Mouse (Mus musculus) lung, postnatal 25 days (tissue): Measurements from ENCODE around the gene Zmynd10.

Experiments used
- DNase-seq: peaks from one replicate; pipeline ENCODE4 v3.0.0; 2022; ENCODE audit warnings: low spot score

The Zmynd10 gene

DNA sequence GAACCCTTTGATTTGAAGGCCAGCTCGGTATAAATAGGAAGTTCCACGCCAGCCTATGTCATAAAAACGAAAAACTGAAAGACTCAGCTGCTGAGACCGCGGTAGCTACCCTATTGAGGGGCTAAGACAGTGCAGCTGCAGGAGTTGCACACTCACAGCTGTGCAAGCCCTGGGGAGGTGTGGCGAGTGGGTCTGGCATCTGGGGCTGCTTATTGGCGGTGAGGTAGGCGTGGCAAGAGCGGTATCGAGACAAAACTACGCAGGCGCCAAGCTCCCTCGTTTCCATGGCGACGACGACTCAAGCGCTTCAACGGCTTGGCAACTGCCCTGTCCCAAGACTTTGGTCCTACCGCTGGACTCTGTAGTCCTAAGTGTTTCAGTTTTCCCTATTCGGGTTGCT is at the start of gene Zmynd10:
Gene Zmynd10, plus strand, starts transcription at position 273 of the 400 bp plus-strand sequence.
- DNase-seq = peak; percentile 91

DNA sequence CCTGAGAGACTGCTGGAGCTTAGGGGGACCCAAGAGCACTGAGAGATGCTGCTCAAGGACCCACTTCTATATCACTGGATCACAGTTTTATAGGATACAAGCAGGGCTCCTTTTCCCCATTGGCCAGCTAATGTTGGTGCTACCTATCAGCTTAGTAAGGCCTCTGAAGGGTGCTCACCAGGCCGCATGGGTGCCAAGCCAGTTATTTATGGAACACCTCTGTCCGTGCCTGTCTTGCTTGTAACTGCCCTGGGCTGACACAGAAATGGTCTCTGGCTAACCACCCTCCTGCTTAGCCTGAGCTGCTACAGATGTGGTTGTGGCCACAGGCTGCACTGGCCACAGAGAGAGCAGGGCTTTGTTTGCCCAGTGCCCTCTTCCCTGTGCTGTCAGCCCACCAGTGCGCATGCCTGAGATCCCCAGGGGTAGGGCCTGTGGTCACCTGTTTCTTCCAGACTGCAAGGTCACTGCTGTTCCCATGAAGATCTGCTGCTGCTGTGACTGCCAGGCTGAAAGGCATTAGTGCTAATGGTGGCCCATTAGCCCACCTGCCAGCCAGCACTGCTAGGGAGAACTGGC is 46.3 kb upstream of the Zmynd10 start:
- DNase-seq = no peak

DNA sequence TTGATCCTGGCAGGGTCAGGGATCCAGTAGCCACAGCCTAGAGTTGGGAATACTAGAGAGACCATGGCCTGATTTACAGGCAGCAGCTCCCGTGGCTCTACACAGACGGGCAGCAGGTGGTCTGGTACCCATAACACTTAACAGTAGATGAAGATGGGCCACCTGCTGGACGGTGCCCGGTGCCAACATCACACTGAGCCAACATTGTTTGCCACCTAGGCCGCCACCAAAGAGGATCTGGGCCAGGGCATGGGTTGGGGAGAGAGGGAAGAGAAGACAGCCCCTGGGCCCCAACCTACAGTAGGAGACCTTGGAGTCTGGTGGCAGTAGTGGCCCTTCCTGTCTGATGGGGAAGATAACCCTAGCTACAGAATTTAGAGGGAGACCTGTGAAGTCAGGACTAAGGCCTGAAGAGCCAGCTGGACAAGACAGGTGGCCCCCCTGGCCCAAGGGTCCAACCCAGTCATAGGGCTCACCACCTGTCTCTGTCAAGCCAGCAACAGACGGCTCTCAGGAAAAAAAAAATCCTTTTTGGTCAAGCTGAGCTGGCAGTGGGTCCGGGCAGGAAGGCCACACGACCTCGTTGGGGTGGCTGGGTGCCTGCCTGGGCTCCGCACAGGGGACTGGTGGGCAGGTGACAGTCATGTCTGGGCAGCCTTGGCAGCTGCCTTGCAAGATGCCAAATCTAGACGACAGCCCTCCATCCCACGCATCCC is 44.8 kb upstream of the Zmynd10 start:
- DNase-seq = no peak

DNA sequence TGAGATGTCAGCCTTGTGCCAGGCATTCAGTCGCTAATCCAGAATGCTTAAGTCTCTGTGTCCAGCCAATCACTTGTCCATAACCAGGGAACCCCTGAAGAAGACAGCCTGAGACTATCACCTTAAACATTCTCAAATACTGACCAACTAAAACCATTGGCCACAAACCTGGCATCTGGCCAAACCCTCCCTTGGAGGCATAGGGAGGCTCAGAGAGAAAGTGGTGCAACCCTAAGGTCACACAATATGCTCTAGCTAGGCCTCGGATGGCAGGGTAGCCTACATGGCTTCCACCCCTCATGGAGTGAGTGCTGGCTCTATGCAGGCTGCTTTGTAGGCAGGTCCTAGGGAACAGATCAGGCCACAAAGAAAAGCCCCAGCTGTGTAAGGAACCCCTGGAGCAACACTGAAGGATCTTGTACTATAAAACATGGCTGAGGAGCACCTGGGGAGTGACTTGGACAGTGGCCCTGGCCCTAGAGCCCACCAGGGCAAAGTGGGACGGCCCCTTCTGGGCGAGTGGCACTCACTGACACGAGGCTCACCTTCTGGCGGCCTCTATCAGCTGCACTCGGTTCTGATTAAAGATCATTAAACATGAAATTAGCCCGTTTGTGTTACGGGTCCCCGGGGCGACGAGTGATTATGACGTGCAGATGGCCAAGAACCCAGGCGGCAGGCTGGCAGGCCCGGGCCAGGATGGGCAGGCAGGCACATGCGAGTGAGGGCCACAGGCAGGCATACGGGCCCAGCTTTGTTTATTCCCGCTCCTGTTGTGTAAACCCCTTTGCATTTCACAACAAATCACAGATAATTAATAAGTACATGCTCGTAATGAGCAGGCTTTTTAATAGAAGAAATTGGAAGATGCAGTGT is 42.2 kb upstream of the Zmynd10 start:
- DNase-seq = no peak

DNA sequence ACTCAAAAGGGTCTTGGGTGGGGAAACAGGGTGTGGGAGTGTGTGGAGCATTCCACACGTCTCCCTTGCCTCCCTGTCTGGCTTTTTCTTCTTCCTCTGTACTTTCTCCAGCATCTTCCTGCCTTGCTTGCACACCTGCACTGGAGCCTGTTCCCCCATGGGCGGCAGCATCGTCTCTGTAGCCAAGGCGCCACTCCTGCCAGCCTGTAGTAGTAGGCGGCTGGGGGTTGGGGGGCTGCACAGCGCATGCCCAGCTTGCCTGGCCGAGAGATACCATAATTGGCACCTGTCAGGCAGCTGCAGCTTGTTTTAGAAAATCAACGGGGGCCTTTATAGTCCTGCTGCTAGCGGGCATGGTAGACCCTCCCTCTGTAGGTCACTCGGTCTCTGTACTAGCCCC is 38.8 kb upstream of the Zmynd10 start:
- DNase-seq = no peak

DNA sequence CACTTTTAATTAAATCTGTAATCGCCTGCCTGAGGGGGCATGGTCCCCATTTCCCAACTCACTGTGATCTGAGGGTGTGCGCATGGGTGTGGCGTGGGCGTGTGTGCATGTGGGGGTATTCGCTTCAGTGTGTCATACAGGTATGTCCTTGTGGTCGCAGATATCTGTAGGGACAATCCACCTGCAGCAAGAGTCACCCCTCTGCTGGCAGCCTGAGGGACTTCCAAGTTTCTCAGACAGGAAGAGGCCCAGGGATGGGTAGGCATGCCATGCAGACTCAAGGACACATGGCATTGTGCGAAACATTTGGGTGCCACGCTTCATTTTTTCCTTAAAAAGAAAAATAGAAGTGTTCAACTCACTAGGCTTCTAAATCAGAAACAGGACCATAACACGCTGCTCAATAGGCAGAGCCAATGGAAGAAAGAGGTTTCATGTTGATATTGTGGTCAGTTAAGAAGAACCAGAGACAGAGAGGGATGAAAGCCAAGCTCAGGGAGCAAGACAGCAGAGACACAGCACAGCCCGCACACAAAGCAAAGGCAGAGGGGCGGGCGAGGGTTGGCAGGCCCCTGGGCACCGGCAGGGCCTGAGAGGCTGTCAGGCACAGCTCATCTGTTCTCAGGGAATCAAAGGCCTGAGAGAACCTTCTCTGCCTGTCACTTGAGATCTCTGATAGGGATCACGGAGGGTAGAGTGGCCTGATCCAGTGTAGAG is 36.6 kb upstream of the Zmynd10 start:
- no peak for DNase-seq

DNA sequence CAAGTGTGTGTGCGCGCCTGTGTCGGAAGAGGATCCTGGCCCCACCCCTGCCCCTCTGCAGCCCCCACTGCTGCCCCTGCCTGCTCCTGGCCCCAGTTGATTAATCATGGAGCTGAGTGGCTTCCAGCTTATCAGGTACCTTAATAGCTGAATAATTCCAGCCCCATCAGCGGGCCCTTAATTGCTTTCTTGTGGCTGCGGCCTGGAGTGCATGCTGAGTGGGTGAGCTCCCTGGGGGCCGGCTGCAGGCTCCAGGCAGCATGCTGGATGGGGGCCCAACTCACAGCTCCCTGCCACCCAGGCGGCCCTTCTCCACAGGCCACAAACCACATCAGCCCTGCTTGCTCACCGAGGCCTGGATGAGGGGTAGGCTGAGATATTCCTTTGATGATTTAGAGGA is 35.7 kb upstream of the Zmynd10 start:
- DNase-seq = no peak

DNA sequence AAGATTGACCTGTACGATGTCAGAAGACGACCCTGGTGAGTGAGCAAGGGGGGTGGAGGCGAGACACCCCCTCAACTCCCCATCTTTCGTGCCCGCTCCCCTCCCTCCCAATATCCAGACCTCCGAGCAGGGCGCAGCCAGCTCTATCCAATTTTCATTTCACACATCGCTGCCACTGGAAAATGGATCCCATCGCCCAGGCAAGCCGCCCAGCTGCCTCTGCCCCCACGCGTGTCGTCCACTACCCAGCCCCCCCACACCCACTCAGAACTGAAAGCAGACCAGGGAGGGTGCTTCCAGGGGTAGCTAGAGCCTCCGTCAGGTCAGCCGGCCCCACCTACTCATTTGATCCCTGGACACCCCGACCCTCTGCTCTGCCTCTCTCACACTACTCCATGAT is 34.8 kb upstream of the Zmynd10 start:
- no peak for DNase-seq

DNA sequence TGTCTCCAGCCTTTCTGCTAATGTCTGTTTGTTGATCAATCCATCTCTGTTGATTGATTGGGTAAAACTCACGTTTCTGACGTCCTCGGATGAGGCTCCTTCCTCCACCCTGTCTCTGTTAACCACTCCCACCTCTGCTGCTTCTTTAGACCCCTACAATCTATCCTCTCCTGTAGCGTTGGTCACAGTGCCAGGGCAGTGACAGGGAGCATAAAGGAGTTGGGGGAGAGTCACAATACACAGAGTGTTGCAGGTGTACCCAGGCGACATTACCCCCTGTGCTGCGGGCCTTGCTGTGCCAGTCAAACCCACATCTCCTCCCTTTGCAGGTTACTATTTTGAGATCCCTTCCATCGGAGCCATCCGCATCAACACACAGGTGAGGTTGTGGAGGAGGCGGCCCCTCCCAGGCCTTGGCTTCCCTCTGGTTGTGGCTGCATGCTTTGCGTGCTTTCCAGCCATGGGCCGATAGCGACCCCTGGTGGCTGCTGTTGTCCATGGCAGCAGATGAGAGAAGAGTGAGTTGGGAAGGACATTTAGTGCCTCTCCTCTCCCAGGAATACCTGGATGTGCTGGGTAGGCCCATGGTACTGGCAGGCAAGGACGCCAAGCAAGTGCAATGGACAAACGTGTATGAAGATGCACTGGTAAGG is 32.7 kb upstream of the Zmynd10 start:
- DNase-seq = peak; percentile 76

DNA sequence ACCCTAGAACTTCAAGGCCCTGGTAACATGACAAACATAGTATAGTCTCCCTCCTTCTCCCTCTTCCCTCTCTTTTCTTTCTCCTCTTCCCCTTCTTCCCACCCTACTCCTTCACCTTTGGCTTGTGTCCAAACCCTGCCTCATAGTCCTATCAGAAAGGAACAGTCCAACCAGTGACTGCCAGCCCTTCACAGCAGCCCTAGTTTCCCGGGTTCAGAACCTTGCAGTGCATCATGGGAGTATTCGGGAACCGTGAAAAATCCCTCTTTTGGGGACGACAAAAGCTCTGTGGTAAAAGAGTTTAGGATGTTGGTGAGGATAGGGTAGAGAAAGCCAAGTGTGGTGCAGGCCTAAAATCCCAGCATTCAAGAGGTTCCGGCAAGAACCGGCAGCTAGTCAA is 26.8 kb upstream of the Zmynd10 start:
- DNase-seq = no peak

DNA sequence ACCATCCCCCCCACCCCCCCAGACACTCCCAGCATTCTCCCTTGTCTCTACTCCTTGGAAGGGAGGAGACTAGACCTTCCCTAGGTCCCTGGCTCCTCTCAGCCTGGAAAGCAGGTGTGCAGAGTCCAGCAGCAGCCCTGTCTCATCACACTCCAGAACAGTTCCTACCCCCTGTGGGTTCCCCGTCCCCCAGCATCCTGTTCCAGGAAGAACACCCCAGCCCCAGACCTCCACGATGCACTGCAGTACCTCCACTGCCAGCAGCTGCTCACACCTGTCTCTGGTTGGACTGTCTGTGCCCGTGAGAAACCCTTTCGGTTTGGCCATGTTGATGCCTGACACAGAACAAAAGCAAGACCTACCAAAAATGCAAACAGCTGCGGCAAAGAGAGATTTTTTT is 25.9 kb upstream of the Zmynd10 start:
- DNase-seq = no peak

DNA sequence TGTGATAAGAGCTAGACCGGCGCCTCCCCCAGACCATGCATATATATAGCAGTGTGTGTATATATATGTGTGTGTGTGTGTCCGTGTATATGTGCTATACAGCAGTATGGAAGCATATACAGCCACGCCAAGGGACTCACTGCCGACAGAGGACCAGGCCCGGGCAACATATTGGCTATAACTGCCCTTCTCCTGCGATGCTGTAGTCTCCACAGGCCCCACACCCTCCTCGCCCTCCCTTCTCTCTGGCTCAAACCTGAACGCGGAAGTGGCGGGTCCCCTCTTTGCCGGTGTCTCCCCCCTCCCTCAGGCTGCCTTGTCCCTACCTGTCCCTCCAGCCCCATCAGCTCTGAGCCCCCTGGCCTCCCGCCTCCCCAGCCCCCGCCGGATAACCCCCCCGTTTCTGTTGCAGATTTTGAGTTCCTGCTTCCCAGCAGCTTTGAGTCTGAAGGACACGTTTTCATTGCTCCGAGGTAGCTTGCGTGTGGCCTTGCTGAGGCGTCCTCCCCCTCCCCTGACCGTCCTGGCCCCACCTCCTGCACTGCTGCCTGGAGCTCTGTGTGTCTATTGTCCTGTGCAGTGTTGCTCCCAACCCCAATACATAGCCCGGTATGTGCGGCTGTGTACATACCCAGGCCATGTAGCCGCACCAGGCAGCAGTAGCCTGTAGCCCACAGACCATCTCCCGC is 25.2 kb upstream of the Zmynd10 start:
- DNase-seq = no peak

DNA sequence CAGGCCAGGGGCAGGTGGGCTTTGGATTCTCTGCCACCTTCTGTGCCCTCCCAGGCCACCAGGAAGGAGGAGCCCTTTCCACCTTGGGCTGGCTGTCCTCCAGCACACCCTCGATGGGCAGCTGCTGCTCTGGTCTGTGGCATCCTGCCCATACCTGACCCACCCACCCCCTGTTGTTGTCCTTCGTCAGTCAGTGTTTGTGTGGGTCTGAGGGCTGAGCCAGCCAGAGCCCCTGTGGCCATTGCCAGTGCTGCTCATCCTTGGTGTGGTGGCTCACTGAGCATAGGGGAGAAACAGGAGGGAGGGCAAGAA is 24.7 kb upstream of the Zmynd10 start:
- DNase-seq = no peak

DNA sequence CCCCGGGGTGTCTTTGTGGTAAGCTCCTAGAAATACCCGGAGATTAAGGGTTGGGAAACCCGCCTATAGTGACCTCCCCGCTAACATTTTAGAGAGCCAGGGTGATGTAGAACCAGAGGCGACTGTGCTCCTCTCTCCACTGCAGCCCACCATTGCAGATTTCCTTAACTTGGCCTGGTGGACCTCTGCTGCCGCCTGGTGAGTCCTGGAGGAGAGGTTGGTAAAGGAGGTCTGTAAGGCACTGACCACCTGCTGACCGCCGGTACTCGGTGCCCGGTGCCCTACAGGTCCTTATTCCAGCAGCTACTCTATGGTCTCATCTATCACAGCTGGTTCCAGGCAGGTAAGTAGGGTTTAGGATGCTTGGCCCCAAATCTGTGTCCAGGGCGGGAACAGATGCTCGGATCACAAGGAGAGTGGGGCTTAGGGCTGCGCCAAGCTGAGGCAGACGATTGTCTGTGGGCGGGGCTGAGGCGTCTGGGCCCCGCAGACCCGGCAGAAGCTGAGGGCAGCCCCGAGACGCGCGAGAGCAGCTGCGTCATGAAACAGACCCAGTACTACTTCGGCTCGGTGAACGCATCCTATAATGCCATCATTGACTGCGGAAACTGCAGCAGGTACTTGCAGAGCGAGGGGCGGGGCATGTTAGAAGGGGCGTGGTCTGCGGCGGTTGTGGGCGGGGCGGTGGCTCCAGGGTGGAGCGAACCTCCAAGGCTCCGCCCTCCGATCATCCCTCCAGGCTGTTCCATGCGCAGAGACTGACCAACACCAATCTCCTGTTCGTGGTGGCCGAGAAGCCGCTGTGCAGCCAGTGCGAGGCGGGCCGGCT is 20.7 kb upstream of the Zmynd10 start:
- DNase-seq = peak; percentile 54

DNA sequence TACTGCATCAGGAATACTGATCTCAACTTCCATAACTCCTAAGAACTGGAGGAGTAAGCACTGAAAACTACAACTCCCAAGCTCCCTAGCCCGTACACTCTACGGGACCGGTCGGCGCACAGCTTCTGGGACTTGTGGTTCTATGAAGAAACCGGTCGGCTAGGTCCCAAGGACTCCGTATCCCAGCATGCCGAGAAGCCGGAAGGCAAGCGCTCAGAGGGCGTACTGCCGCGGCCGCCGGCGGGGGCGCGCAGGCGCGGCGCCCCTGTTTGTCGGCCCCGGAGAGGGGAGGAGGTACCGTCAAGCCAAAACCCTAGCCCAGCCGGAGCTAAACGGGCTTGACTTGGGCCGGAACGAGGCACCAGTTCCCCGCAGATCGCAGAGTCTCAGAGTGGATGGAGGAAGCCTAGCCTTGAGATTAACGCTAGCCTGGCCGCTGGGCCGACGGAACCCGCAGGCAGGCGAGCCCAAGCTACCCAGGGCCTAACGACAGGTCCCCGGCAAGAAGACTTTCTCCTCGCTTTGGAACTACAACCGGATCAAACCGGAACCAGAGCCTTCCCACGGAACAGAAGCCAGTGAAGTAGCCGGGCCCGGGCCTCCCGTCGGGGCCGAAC is 13.2 kb upstream of the Zmynd10 start, which contains the start of gene Tmem115:
Gene Tmem115, plus strand, starts transcription at position 155 of the 617 bp plus-strand sequence.
- DNase-seq = peak; percentile 98

DNA sequence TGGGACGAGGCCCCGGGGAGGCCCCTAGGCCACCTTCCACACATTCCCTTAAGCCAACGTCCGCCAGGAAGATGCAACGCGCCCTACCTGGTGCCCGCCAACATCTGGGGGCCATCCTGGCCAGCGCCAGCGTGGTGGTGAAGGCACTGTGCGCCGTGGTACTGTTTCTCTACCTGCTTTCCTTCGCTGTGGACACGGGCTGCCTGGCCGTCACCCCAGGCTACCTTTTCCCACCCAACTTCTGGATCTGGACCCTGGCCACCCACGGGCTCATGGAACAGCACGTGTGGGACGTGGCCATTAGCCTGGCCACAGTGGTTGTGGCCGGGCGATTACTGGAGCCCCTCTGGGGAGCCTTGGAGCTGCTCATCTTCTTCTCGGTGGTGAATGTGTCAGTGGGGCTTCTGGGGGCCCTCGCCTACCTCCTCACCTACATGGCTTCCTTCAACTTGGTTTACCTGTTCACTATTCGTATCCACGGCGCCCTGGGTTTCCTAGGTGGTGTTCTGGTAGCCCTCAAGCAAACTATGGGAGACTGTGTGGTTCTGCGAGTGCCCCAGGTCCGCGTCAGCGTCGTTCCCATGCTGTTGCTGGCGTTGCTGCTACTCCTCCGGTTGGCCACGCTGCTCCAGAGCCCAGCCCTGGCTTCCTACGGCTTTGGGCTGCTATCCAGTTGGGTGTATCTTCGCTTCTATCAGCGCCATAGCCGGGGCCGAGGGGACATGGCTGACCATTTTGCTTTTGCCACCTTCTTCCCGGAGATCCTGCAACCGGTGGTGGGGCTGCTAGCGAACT is 12.5 kb upstream of the Zmynd10 start:
- DNase-seq = no peak

DNA sequence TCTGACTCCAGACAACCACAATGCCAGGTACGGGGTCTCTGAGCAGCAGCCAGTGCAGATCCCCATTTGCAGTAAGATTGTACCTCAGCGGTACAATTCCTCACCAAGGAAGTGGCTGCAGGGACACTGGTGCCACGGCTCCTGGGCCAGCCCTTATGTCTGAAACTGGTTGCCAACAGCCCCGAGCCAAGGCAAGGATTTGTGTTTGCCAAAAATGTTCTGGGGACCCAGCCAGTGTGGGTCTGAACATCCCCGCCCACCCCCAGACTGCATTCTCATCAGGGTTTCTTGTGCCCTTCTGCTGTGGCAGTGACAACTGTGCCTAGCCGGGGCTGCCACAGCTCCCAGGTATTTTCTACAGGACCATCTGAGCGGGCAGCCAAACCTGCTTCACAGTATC is 8.9 kb upstream of the Zmynd10 start:
- DNase-seq = no peak

DNA sequence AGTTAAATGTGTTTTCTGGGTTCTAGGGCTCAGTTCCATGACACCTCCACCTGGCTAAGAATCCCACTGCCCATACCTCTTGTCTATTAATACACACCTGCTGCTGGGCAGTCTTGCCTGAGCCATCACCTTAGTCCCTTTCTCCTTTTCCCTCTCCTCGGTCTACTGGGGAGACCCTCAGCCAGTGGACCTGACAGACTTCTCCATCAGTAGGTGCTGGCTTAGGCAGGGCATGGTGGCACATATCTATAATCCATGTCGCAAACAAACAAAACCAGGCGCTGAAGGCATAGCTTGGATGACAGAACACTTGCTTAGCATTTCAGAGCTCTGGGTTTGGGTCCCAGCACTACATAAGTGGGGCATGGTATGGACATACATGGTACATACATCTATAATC is 8.4 kb upstream of the Zmynd10 start:
- no peak for DNase-seq

DNA sequence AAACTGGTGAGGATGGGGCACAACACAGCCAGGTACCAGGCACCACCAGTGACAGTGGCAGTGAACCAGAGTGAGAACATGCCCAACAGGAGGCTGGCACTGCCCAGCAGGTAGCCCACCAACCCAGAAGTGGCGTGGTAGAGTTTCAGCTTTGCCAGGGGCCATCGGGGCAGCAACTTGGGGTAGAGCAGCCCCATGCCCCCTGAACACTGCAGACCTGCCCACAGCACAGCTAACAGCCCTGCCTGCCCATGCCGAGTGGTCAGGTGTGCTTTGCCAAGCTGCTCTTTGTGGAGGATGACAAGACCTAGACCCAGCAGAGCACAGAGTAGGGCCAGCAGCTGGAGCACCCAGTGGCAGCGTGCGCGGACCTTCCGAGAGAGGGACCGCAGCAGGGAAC is 7.2 kb upstream of the Zmynd10 start:
- DNase-seq = no peak
